Mouse (Mus musculus): Measurements from ENCODE around the gene Ttc28.

DNA sequence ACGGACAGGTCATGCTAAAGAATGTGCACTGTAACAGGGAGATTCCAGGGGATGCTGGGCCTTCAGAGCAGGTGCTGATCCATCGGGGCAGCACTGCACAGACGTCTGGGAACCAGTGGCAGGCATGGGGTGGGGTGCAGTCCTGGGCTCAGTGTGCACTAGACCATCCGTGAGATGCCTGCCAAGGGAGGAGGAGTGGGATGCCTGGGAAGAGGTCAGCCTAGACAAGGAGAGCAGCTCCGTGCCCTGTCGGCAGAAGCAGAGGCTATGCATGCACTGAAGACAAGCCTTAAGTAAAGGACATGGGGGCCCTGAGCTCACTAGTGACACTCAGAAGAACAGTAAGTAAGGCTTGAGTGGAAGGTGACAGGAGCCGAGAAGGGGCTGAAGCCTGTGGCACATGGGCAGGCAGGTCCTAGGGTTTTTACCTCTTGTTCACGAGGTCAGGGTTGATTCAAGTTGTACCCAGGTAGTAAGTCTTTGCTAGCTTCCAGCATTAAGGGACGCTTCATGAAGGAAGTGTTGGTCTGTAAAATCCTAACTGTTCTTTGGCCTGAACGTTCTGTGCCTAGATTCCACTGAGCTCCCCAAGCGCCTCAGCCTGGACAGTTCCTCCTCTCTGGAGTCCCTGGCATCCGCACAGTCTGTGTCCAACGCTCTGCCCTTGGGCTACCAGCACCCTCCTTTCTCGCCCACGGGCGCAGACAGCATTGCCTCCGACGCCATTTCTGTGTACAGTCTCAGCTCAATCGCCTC, 405.0 kb downstream of the Ttc28 start:
- TF ChIP-seq POLR2A (IDR thresholded peaks at IDR 0.05; ENCODE audit: low read depth, low read length) (no peak), CTCF (IDR thresholded peaks at IDR 0.05; ENCODE audit: extremely low read depth, insufficient read depth, insufficient read length, insufficient replicate concordance) (no peak)

Data from spleen, adult 2 months (tissue).